Mouse (Mus musculus): Measurements from ENCODE around the gene Mog. TPM values are rescaled to one million over a fixed set of nuclear protein-coding genes. Genes with fewer than 3 reads are reported as not detected.
"Not testable (repeated sequence)": the region's sequence is repeated elsewhere in the genome, so short reads cannot be mapped to it uniquely, and the experiment has no call there.

Mog gene
- polyA plus RNA-seq, 1 experiment from 2014 or later = 2.2 TPM

GRCm38 (mm10) chr17:36990630-36991029 lies 32.6 kb downstream of the Mog start:
- H3K4me3 ChIP-seq (replicated peaks; ENCODE audit: low read length); H3K4me2 ChIP-seq (replicated peaks); H3K9ac ChIP-seq; H3K4me1 ChIP-seq (replicated peaks; ENCODE audit: control insufficient read depth, insufficient read depth, low read length); H3K9me3 ChIP-seq (ENCODE audit: control insufficient read depth, low read length); DNase-seq (ENCODE audit: low spot score); H3K27ac ChIP-seq; H3K36me3 ChIP-seq (replicated peaks; ENCODE audit: control insufficient read depth, insufficient read depth); ATAC-seq (ENCODE audit: low FRiP score): not testable (repeated sequence)
- 94% methylated on average over 6 of the region's 6 CpGs for WGBS
- peaks cover 28% of the 10 kb centered on the region for H3K27me3 ChIP-seq (ENCODE audit: control insufficient read depth, insufficient read depth, low read length)

- no peak within 1 kb of the TSS for H3K9ac ChIP-seq
- no peak for ATAC-seq (ENCODE audit: low FRiP score)
- DNase-seq (ENCODE audit: low spot score) = no peak
- peaks cover 28% of the 10 kb centered on the region for H3K27me3 ChIP-seq (ENCODE audit: control insufficient read depth, insufficient read depth, low read length)
- H3K4me2 ChIP-seq (replicated peaks) = no peak within 1 kb of the TSS
- no peaks in the 10 kb centered on the region for H3K4me1 ChIP-seq (replicated peaks; ENCODE audit: control insufficient read depth, insufficient read depth, low read length)
- no peaks in the 10 kb centered on the region for H3K36me3 ChIP-seq (replicated peaks; ENCODE audit: control insufficient read depth, insufficient read depth)
- H3K27ac ChIP-seq = no peak within 1 kb of the TSS
- WGBS = 25% methylated on average over 5 of the region's 5 CpGs
- H3K9me3 ChIP-seq (ENCODE audit: control insufficient read depth, low read length) = no peaks in the 10 kb centered on the region
- no peak within 1 kb of the TSS for H3K4me3 ChIP-seq (replicated peaks; ENCODE audit: low read length)
Observed at GRCm38 (mm10) chr17:36989437-36989836, 33.8 kb downstream of the Mog start, which contains the start of gene H2-M5. H2-M5 (minus strand) TSS chr17:36989537.

GRCm38 (mm10) chr17:36988475-36988874 lies 34.7 kb downstream of the Mog start:
- Histone ChIP-seq H3K4me1 (replicated peaks; ENCODE audit: control insufficient read depth, insufficient read depth, low read length) (no peaks in the 10 kb centered on the region), H3K4me2 (replicated peaks) (no peak overlapping the region), H3K4me3 (replicated peaks; ENCODE audit: low read length) (no peak overlapping the region), H3K9me3 (ENCODE audit: control insufficient read depth, low read length) (no peaks in the 10 kb centered on the region), H3K27ac (no peak overlapping the region), H3K36me3 (replicated peaks; ENCODE audit: control insufficient read depth, insufficient read depth) (no peaks in the 10 kb centered on the region), H3K9ac (no peak overlapping the region), H3K27me3 (ENCODE audit: control insufficient read depth, insufficient read depth, low read length) (peaks cover 28% of the 10 kb centered on the region)
- 8% methylated on average over 24 of the region's 24 CpGs for WGBS
- no peak for ATAC-seq (ENCODE audit: low FRiP score)
- no peak for DNase-seq (ENCODE audit: low spot score)

GRCm38 (mm10) chr17:36982253-36983155 lies 40.7 kb downstream of the Mog start:
- WGBS = 47% methylated on average over 5 of the region's 5 CpGs
- Histone ChIP-seq H3K36me3 (replicated peaks; ENCODE audit: control insufficient read depth, insufficient read depth) (no peaks in the 10 kb centered on the region), H3K4me3 (replicated peaks; ENCODE audit: low read length) (no peak overlapping the region), H3K4me1 (replicated peaks; ENCODE audit: control insufficient read depth, insufficient read depth, low read length) (no peaks in the 10 kb centered on the region), H3K9me3 (ENCODE audit: control insufficient read depth, low read length) (no peaks in the 10 kb centered on the region), H3K9ac (no peak overlapping the region), H3K27me3 (ENCODE audit: control insufficient read depth, insufficient read depth, low read length) (peaks cover 3% of the 10 kb centered on the region), H3K27ac (no peak overlapping the region), H3K4me2 (replicated peaks) (no peak overlapping the region)
- no peak for ATAC-seq (ENCODE audit: low FRiP score)
- DNase-seq (ENCODE audit: low spot score) = no peak

GRCm38 (mm10) chr17:36981845-36982244 lies 41.4 kb downstream of the Mog start:
- no peak for DNase-seq (ENCODE audit: low spot score)
- Histone ChIP-seq H3K36me3 (replicated peaks; ENCODE audit: control insufficient read depth, insufficient read depth) (no peaks in the 10 kb centered on the region), H3K4me2 (replicated peaks) (no peak overlapping the region), H3K9me3 (ENCODE audit: control insufficient read depth, low read length) (no peaks in the 10 kb centered on the region), H3K4me3 (replicated peaks; ENCODE audit: low read length) (no peak overlapping the region), H3K9ac (no peak overlapping the region), H3K4me1 (replicated peaks; ENCODE audit: control insufficient read depth, insufficient read depth, low read length) (no peaks in the 10 kb centered on the region), H3K27me3 (ENCODE audit: control insufficient read depth, insufficient read depth, low read length) (no peaks in the 10 kb centered on the region), H3K27ac (no peak overlapping the region)
- WGBS = 7% methylated on average over 4 of the region's 4 CpGs
- no peak for ATAC-seq (ENCODE audit: low FRiP score)

- Histone ChIP-seq H3K9me3 (ENCODE audit: control insufficient read depth, low read length) (no peaks in the 10 kb centered on the region), H3K4me1 (replicated peaks; ENCODE audit: control insufficient read depth, insufficient read depth, low read length) (no peaks in the 10 kb centered on the region), H3K27me3 (ENCODE audit: control insufficient read depth, insufficient read depth, low read length) (no peaks in the 10 kb centered on the region), H3K9ac (no peak within 1 kb of the TSS), H3K27ac (no peak within 1 kb of the TSS), H3K4me3 (replicated peaks; ENCODE audit: low read length) (no peak within 1 kb of the TSS), H3K4me2 (replicated peaks) (no peak within 1 kb of the TSS), H3K36me3 (replicated peaks; ENCODE audit: control insufficient read depth, insufficient read depth) (no peaks in the 10 kb centered on the region)
- no peak for DNase-seq (ENCODE audit: low spot score)
- 25% methylated on average over 18 of the region's 18 CpGs for WGBS
- ATAC-seq (ENCODE audit: low FRiP score) = no peak
Observed at GRCm38 (mm10) chr17:36981221-36981813, 41.9 kb downstream of the Mog start, which contains the start of gene 2410137M14Rik. 2410137M14Rik (minus strand) TSS chr17:36981237.

GRCm38 (mm10) chr17:36973271-36973787 lies 49.9 kb downstream of the Mog start:
- ATAC-seq (ENCODE audit: low FRiP score) = no peak
- no peaks in the 10 kb centered on the region for H3K4me1 ChIP-seq (replicated peaks; ENCODE audit: control insufficient read depth, insufficient read depth, low read length)
- H3K36me3 ChIP-seq (replicated peaks; ENCODE audit: control insufficient read depth, insufficient read depth) = no peaks in the 10 kb centered on the region
- DNase-seq (ENCODE audit: low spot score) = no peak
- H3K4me2 ChIP-seq (replicated peaks) = no peak overlapping the region
- no peaks in the 10 kb centered on the region for H3K27me3 ChIP-seq (ENCODE audit: control insufficient read depth, insufficient read depth, low read length)
- no peak overlapping the region for H3K4me3 ChIP-seq (replicated peaks; ENCODE audit: low read length)
- 70% methylated on average over 8 of the region's 8 CpGs for WGBS
- H3K9me3 ChIP-seq (ENCODE audit: control insufficient read depth, low read length) = no peaks in the 10 kb centered on the region
- no peak overlapping the region for H3K9ac ChIP-seq
- H3K27ac ChIP-seq = no peak overlapping the region

- ATAC-seq (ENCODE audit: low FRiP score) = no peak
- Histone ChIP-seq H3K36me3 (replicated peaks; ENCODE audit: control insufficient read depth, insufficient read depth) (no peaks in the 10 kb centered on the region), H3K9ac (no peak overlapping the region), H3K9me3 (ENCODE audit: control insufficient read depth, low read length) (no peaks in the 10 kb centered on the region), H3K4me1 (replicated peaks; ENCODE audit: control insufficient read depth, insufficient read depth, low read length) (no peaks in the 10 kb centered on the region), H3K27ac (no peak overlapping the region), H3K27me3 (ENCODE audit: control insufficient read depth, insufficient read depth, low read length) (no peaks in the 10 kb centered on the region), H3K4me2 (replicated peaks) (no peak overlapping the region), H3K4me3 (replicated peaks; ENCODE audit: low read length) (no peak overlapping the region)
- WGBS = 85% methylated on average over 3 of the region's 3 CpGs
- no peak for DNase-seq (ENCODE audit: low spot score)
Observed at GRCm38 (mm10) chr17:36972791-36973190, 50.4 kb downstream of the Mog start.

- 88% methylated on average over 6 of the region's 6 CpGs for WGBS
- H3K4me3 ChIP-seq (replicated peaks; ENCODE audit: low read length) = no peak overlapping the region
- no peak overlapping the region for H3K4me2 ChIP-seq (replicated peaks)
- no peaks in the 10 kb centered on the region for H3K27me3 ChIP-seq (ENCODE audit: control insufficient read depth, insufficient read depth, low read length)
- no peak for DNase-seq (ENCODE audit: low spot score)
- H3K9me3 ChIP-seq (ENCODE audit: control insufficient read depth, low read length) = no peaks in the 10 kb centered on the region
- no peaks in the 10 kb centered on the region for H3K36me3 ChIP-seq (replicated peaks; ENCODE audit: control insufficient read depth, insufficient read depth)
- H3K4me1 ChIP-seq (replicated peaks; ENCODE audit: control insufficient read depth, insufficient read depth, low read length) = no peaks in the 10 kb centered on the region
- no peak overlapping the region for H3K9ac ChIP-seq
- H3K27ac ChIP-seq = no peak overlapping the region
- no peak for ATAC-seq (ENCODE audit: low FRiP score)
Observed at GRCm38 (mm10) chr17:36971172-36971850, 51.9 kb downstream of the Mog start.
